Mouse (Mus musculus): Measurements from ENCODE around the gene Itga7.

Gene Itga7

GRCm38 (mm10) chr10:128934997-128935787, 1.6 kb downstream of the Itga7 start:
- DNase-seq (ENCODE audit: extremely low read depth, low read depth) = no peak

DNA sequence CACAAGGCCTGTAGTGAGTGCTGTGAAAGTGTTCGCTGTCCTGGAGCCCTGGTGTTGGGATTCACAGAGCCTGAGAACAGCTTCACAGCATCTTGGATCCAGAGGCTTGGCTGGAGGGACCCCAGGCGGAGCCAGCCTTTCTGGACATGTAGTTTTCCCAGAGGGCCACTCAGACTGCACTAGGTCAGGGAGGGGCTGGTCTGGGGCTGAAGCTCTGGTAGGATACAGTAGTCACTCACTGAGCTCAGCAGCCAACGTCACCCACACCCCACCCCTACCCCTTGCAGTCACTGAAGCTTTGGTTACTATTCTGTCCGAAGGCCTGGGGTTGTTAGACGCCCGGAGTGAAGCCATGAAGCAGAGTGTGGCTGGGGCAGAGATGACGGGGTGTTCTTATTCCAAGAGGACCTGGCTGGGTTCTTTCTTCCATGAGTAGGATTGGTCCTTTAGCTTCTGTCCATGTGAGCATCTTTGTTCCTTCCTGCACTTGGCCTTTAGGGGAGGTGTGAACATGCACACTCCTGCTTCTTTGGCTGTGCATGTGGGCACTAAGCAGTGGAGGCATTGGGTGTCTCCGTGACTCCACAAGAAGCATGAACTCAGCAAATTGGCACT, 2.3 kb downstream of the Itga7 start:
- DNase-seq (ENCODE audit: extremely low read depth, low read depth) = no peak

GRCm38 (mm10) chr10:128937756-128938390, 4.3 kb downstream of the Itga7 start:
- no peak for DNase-seq (ENCODE audit: extremely low read depth, low read depth)

DNA sequence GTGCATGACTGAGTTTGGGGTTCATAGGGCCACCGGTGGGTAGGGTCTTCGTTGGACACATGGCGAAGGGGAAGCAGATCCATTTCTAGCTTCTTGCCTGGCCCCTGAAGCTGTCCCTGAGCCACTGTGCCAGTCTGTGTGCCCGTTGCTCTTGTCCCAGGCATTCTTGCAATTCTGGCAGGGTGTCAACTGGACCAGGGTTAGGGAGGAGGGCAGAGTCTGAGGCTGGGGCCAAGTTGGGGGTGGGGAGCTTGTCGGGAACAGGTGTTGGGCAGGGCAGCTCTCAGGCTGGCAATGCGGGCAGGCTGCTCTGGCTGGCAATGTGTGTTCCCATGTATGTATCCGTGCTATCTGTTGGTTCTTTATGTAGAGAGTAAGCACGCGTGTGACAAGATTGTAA, 4.8 kb downstream of the Itga7 start:
- DNase-seq (ENCODE audit: extremely low read depth, low read depth) = no peak

- no peak for DNase-seq (ENCODE audit: extremely low read depth, low read depth)
These were observed 5.4 kb downstream of the Itga7 start for GRCm38 (mm10) chr10:128938974-128939373.

- DNase-seq (ENCODE audit: extremely low read depth, low read depth) = no peak
These were observed 7.0 kb downstream of the Itga7 start for GRCm38 (mm10) chr10:128940475-128941061.

GRCm38 (mm10) chr10:128945675-128946074, 12.1 kb downstream of the Itga7 start:
- peak; percentile 8 for DNase-seq (ENCODE audit: extremely low read depth, low read depth)

- no peak for DNase-seq (ENCODE audit: extremely low read depth, low read depth)
These were observed 13.9 kb downstream of the Itga7 start for GRCm38 (mm10) chr10:128947496-128947895.

GRCm38 (mm10) chr10:128950208-128950887, 16.7 kb downstream of the Itga7 start:
- DNase-seq (ENCODE audit: extremely low read depth, low read depth) = no peak

DNA sequence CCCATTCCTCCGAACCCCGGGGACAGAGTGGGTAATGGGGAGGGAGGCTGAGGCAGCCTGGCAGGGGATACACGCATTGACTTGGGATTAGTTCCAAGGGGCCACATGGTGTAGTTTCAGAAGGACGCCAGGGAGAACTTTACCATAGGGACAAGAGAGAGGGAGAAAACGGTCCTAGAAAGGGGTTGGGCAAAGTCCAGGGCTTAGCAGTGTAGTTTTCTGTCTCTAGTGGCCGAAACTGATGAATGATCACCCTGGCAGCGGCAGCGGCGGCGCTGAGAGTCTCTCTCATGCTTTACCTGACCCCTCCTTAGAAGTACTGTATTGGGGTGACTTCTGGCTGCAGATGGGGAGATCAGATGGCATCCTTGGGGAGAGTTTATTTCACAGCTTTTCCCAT, 24.7 kb downstream of the Itga7 start:
- no peak for DNase-seq (ENCODE audit: extremely low read depth, low read depth)

DNA sequence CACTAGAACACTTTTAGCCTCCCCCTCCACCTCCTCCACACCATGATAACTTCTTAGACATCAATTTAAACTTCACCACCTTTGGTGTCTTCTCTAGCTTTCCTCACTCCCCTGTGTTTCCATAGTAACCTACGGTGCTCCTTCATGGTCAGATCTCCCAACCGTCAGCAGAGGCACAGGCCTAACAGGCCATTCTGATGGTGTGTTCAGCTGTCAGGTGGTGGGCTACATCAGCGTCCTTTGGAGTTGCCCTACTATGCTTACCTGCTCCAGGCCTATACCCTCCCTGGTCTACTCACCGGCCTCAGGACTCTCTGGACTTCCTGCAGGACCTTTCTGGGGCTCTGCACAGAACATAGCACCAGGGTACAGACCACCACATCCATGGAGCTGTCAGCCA, 26.5 kb downstream of the Itga7 start:
- no peak for DNase-seq (ENCODE audit: extremely low read depth, low read depth)

GRCm38 (mm10) chr10:128960590-128961584, 27.3 kb downstream of the Itga7 start, which contains the start of gene Mettl7b:
Mettl7b (minus strand) TSS chr10:128960988.
- DNase-seq (ENCODE audit: extremely low read depth, low read depth) = no peak

DNA sequence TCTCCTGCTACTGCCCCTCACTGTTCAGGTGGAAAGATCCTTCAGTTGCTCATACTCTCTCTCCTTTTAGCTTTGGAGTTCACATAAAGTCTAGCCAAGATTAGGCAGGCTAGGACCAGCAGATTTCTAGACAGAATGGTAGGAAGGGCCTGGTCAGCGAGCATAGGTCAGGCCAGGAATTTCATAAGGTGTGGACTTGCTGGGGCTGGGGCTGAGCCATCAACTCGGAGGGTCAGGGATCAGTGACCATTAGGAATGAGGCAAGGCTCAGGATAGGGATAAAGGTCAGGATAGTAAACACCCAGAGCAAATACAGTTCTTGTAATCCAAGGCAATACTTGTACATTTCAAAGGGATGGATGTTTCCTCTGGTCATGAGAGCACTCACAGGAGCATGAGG, 31.3 kb downstream of the Itga7 start:
- no peak for DNase-seq (ENCODE audit: extremely low read depth, low read depth)

GRCm38 (mm10) chr10:128965871-128966270, 32.3 kb downstream of the Itga7 start:
- no peak for DNase-seq (ENCODE audit: extremely low read depth, low read depth)

- DNase-seq (ENCODE audit: extremely low read depth, low read depth) = no peak
These were observed 34.7 kb downstream of the Itga7 start for GRCm38 (mm10) chr10:128968341-128968749.

DNA sequence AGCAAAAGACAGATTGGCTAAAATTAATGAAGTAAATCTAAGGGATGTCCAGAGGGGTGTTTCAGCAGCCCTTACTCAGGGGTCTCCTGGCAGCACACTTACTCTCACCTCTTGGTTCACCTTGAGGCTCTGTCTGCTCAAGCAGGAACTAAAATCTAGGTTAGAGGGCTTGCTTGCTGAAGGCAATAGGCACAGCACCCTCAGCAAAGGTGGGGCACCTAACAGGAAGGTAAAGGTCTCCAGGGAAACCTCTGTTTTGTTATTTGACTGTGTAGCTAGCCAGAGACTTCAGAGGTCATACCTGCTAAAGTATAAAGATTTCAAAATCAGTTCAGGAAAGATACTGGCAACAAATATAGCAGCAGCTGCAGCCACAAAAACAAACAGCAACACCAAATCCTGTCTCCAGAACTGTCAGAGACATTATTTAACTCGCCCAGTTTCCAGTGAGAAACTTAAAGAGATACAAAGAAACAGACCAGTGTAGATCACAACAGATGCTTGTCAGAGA, 37.2 kb downstream of the Itga7 start:
- no peak for DNase-seq (ENCODE audit: extremely low read depth, low read depth)

GRCm38 (mm10) chr10:128972841-128973240, 39.2 kb downstream of the Itga7 start:
- DNase-seq (ENCODE audit: extremely low read depth, low read depth) = no peak

GRCm38 (mm10) chr10:128976395-128976794, 42.8 kb downstream of the Itga7 start:
- DNase-seq (ENCODE audit: extremely low read depth, low read depth) = no peak

GRCm38 (mm10) chr10:128977522-128978114, 44.0 kb downstream of the Itga7 start:
- peak; percentile 6 for DNase-seq (ENCODE audit: extremely low read depth, low read depth)

Data from MEL-GATA-1-ER (cell line).